Mouse (Mus musculus): ENCODE results near the gene Btbd35f19. TPM values are rescaled to one million over a fixed set of nuclear protein-coding genes. Genes with fewer than 3 reads are reported as not detected.
"Not testable (repeated sequence)": the region's sequence is repeated elsewhere in the genome, so short reads cannot be mapped to it uniquely, and the experiment has no call there.

Gene Btbd35f19
- total RNA-seq (2022): not detected

DNA sequence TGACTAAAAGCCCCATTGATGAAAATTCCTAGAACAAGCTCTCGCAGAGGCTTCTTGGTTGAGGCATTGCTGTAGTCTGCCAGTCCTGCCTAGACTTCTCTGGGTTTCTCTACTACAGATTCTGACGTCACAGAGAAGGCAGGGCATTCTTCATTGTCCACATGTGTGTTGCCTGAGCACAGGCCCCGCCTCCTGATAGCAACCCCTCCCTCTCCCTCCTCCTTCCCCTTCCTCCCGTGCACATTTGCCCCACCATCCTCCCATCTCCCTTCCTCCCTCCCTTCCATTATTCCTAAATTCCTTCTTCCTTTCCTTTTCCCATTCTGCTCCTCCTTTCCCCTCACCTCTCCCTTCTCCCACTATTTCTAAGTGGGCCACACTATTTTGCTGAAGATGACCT lies at the start of gene Btbd35f19:
TSS of gene Btbd35f19 (minus strand) at position 101 of the 400 bp plus-strand sequence.
- DNase-seq (ENCODE audit: low spot score in 2 of 2): not testable (repeated sequence)

DNA sequence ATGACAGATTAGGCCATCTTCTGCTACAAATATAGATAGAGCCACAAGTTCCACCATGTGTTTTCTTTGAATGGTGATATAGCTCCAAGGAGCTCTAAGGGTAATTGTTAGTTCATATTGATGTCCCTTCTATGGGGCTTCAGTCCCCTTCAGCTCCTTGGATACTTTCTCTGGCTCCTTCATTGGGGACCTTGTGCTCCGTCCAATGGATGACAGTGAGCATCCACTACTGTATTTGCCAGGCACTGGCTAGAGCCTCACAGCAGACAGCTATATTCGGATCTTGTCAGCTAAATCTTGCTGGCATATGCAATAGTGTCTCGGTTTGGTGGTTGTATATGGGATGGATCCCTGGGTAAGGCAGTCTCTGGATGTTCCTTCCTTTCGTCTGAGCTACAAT lies 41.8 kb downstream of the Btbd35f19 start:
- DNase-seq (ENCODE audit: low spot score in 2 of 2): peak in 1 of 2 experiments; percentile 2

DNA sequence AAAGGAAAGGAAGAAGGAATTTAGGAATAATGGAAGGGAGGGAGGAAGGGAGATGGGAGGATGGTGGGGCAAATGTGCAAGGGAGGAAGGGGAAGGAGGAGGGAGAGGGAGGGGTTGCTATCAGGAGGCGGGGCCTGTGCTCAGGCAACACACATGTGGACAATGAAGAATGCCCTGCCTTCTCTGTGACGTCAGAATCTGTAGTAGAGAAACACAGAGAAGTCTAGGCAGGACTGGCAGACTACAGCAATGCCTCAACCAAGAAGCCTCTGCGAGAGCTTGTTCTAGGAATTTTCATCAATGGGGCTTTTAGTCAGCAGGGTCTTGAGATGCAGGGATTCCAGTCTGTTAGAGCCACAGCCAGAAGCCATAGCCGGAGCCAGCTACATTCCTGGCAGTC lies 47.6 kb downstream of the Btbd35f19 start, which contains the start of gene Btbd35f26:
TSS of gene Btbd35f26 (plus strand) at position 301 of the 400 bp plus-strand sequence.
- DNase-seq (ENCODE audit: low spot score in 2 of 2): not testable (repeated sequence)

Other genes starting within 250 kb of the Btbd35f19 start
- gene Spin2f, start 130.0 kb downstream of the Btbd35f19 start, total RNA-seq (2022): not detected
- gene Btbd35f26, start 47.5 kb downstream of the Btbd35f19 start, total RNA-seq (2022): not detected
- not detected for gene Gm21883, start 190.4 kb upstream of the Btbd35f19 start, total RNA-seq (2022)
- gene Spin2e, start 235.0 kb upstream of the Btbd35f19 start, total RNA-seq (2022): not detected

Measured in gastrocnemius, adult 8-10 months (tissue).